8 mouse cellular contexts compared by ENCODE assay signal in genomic region chr2:32153041-32153790, GRCm38 (mm10). TPM values are rescaled to one million over a fixed set of nuclear protein-coding genes. Genes with fewer than 3 reads are reported as not detected.
DNase-seq lines count a peak whose midpoint lies in the region; ATAC-seq and TF ChIP-seq lines count a peak whose summit lies in the region.

No protein-coding gene starts in this region.

- DNase-seq in 416B (ENCODE audit: low read depth) (peak; percentile 61), ES-E14 (ENCODE audit: low read depth, low spot score) (no peak)
- DNase-seq in forebrain, embryonic 10.5 days (ENCODE audit: extremely low spot score, low spot score): no peak
- peak; percentile 78 to 82 for DNase-seq in lung, adult 18-20 months
- DNase-seq in layer of hippocampus, adult 8-10 months (ENCODE audit: low spot score in 2 of 2): no peak
- no peak for DNase-seq in adrenal gland, adult 18-20 months (ENCODE audit: low spot score in 2 of 2)

- H3K36me3 ChIP-seq in ES-E14 (ENCODE audit: control insufficient read depth, insufficient read depth, low read length, poor library complexity, severe bottlenecking): no peaks in the 10 kb centered on the region
- peaks cover 6% of the 10 kb centered on the region; the same call in 1 of the 2 replicates for H3K36me3 ChIP-seq in forebrain, embryonic 10.5 days (replicated peaks)
- no peaks in the 10 kb centered on the region for H3K36me3 ChIP-seq in intestine, postnatal 0 days (ENCODE audit: control insufficient read depth, insufficient read depth)
- H3K36me3 ChIP-seq in stomach, embryonic 14.5 days (ENCODE audit: control insufficient read depth, insufficient read depth, low read length): no peaks in the 10 kb centered on the region

- TF ChIP-seq CTCF in intestine, postnatal 0 days (IDR thresholded peaks at IDR 0.05; ENCODE audit: low read depth): no peak

- peak overlapping the region; percentile 60 for H3K9ac ChIP-seq in ES-E14 (ENCODE audit: insufficient read depth, low read depth, low read length, poor library complexity, severe bottlenecking)
- peak overlapping the region; percentile 95 for H3K9ac ChIP-seq in intestine, postnatal 0 days (ENCODE audit: low read depth, low read length)
- H3K9ac ChIP-seq in stomach, embryonic 14.5 days (replicated peaks; ENCODE audit: low read depth, low read length): peak overlapping the region; percentile 100

- peak overlapping the region; percentile 70 for H3K4me2 ChIP-seq in intestine, postnatal 0 days (replicated peaks; ENCODE audit: low read depth)
- peak overlapping the region; percentile 93 for H3K4me2 ChIP-seq in stomach, embryonic 14.5 days (replicated peaks; ENCODE audit: low read depth, low read length)

- WGBS in forebrain, embryonic 10.5 days: 14% methylated on average over 13 of the region's 13 CpGs
- 14% methylated on average over 13 of the region's 13 CpGs for WGBS in intestine, postnatal 0 days
- WGBS in stomach, embryonic 14.5 days: 5% methylated on average over 13 of the region's 13 CpGs

- peaks cover 11 to 33% of the 10 kb centered on the region in 2 experiments for H3K4me1 ChIP-seq in ES-E14 (ENCODE audit: control insufficient read depth in 2 of 2, insufficient read depth in 2 of 2, low read length in 2 of 2, poor library complexity in 1 of 2)
- peaks cover 74% of the 10 kb centered on the region for H3K4me1 ChIP-seq in forebrain, embryonic 10.5 days
- H3K4me1 ChIP-seq in intestine, postnatal 0 days (replicated peaks; ENCODE audit: control insufficient read depth, insufficient read depth, low read length): peaks cover 29% of the 10 kb centered on the region
- peaks cover 56% of the 10 kb centered on the region for H3K4me1 ChIP-seq in stomach, embryonic 14.5 days (ENCODE audit: control insufficient read depth, insufficient read depth, low read length)

- H3K27me3 ChIP-seq in forebrain, embryonic 10.5 days (ENCODE audit: poor library complexity, severe bottlenecking): no peaks in the 10 kb centered on the region
- H3K27me3 ChIP-seq in intestine, postnatal 0 days (replicated peaks; ENCODE audit: control insufficient read depth, insufficient read depth, low read length): no peaks in the 10 kb centered on the region
- no peaks in the 10 kb centered on the region for H3K27me3 ChIP-seq in stomach, embryonic 14.5 days (ENCODE audit: control insufficient read depth, insufficient read depth, low read length)

- no peaks in the 10 kb centered on the region for H3K9me3 ChIP-seq in ES-E14 (ENCODE audit: control insufficient read depth, insufficient read depth, low read depth, low read length)
- no peaks in the 10 kb centered on the region for H3K9me3 ChIP-seq in forebrain, embryonic 10.5 days
- H3K9me3 ChIP-seq in intestine, postnatal 0 days (ENCODE audit: control insufficient read depth): no peaks in the 10 kb centered on the region
- H3K9me3 ChIP-seq in stomach, embryonic 14.5 days (ENCODE audit: control insufficient read depth, low read depth, low read length): no peaks in the 10 kb centered on the region

- peak overlapping the region; percentile 66 for H3K27ac ChIP-seq in ES-E14 (ENCODE audit: insufficient read depth, low read depth, low read length, poor library complexity, severe bottlenecking)
- H3K27ac ChIP-seq in forebrain, embryonic 10.5 days: peak overlapping the region; percentile 100
- H3K27ac ChIP-seq in intestine, postnatal 0 days (ENCODE audit: low read depth, low read length): peak overlapping the region; percentile 94
- H3K27ac ChIP-seq in stomach, embryonic 14.5 days (ENCODE audit: low read length): peak overlapping the region; percentile 99

- peak overlapping the region; percentile 68 to 93 for H3K4me3 ChIP-seq in ES-E14 (ENCODE audit: insufficient read depth in 1 of 2, low read depth in 1 of 2, low read length in 2 of 2, poor library complexity in 1 of 2, severe bottlenecking in 1 of 2)
- peak overlapping the region; percentile 97 for H3K4me3 ChIP-seq in forebrain, embryonic 10.5 days
- peak overlapping the region; percentile 67 for H3K4me3 ChIP-seq in intestine, postnatal 0 days (ENCODE audit: low read depth, low read length)
- H3K4me3 ChIP-seq in stomach, embryonic 14.5 days (ENCODE audit: low read depth, low read length): peak overlapping the region; percentile 75

- ATAC-seq in intestine, postnatal 0 days: peak; percentile 17; the same call in 1 of the 2 replicates
- no peak for ATAC-seq in stomach, embryonic 14.5 days (ENCODE audit: insufficient number of reproducible peaks, insufficient read depth, low FRiP score, low read depth)

- in situ Hi-C loops in ES-E14 (cut with MboI; ENCODE audit: low sequenced_read_pairs in 2 of 2, unreplicated experiment in 2 of 2): no loop called here

TF ChIP-seq in ES-E14, 5 proteins besides CTCF, POLR2A, EP300 and RAD21:
- TF ChIP-seq ZC3H11A (IDR thresholded peaks at IDR 0.05; ENCODE audit: borderline replicate concordance, low read depth, low read length) (no peak), CHD2 (IDR thresholded peaks at IDR 0.05; ENCODE audit: low read depth, low read length) (no peak), HCFC1 (IDR thresholded peaks at IDR 0.05; ENCODE audit: borderline replicate concordance, insufficient read depth, low read length) (no peak), ZNF384 (IDR thresholded peaks at IDR 0.05; ENCODE audit: low read depth, low read length) (no peak), MAFK (IDR thresholded peaks at IDR 0.05; ENCODE audit: insufficient read depth, low read depth, low read length) (no peak)

RNA-seq across cellular contexts. Expression of gene Prrc2b, which starts 2.3 kb away (rescaled TPM):
- total RNA-seq in ES-E14 (2012; rRNA removed): 75.1 and 88.5 TPM in 2 replicates
- 48.2 and 50.1 TPM in 2 replicates for polyA plus RNA-seq in forebrain, embryonic 10.5 days (2016; fragmentation: Nextera tagmentation; extraction: Ambion mirVana)
- polyA plus RNA-seq in intestine, postnatal 0 days (2015; fragmentation: Nextera tagmentation; extraction: Ambion mirVana): 17.7 and 18.9 TPM in 2 replicates
- polyA plus RNA-seq in stomach, embryonic 14.5 days (2014; fragmentation: Nextera tagmentation; extraction: Ambion mirVana): 54.2 and 59.8 TPM in 2 replicates
- total RNA-seq in layer of hippocampus, adult 8-10 months (2022): 100 to 1,000 TPM; 266 to 288 (median 278) TPM
- total RNA-seq in adrenal gland, adult 18-20 months (2021): 100 to 1,000 TPM in 1 of 2 experiments, 10 to 100 TPM in 1; 94.4 to 102 TPM

RNA-seq across cellular contexts. Expression of gene Plpp7, which starts 57.9 kb away (rescaled TPM):
- total RNA-seq in ES-E14 (2012; rRNA removed): 1.4 and 4.3 TPM in 2 replicates
- 4.8 and 5.3 TPM in 2 replicates for polyA plus RNA-seq in forebrain, embryonic 10.5 days (2016; fragmentation: Nextera tagmentation; extraction: Ambion mirVana)
- 3.1 and 3.8 TPM in 2 replicates for polyA plus RNA-seq in intestine, postnatal 0 days (2015; fragmentation: Nextera tagmentation; extraction: Ambion mirVana)
- polyA plus RNA-seq in stomach, embryonic 14.5 days (2014; fragmentation: Nextera tagmentation; extraction: Ambion mirVana): 3.3 and 4.5 TPM in 2 replicates
- 10 to 100 TPM; 21.2 to 24.0 (median 23.4) TPM for total RNA-seq in layer of hippocampus, adult 8-10 months (2022)
- 1 to 10 TPM; 5.4 to 6.6 TPM for total RNA-seq in adrenal gland, adult 18-20 months (2021)

Comparison
In these comparisons a context has a peak if more than half of its experiments do, and no peak if none do; other contexts are left out.
1. DNase-seq: peak in 416B (single experiment) and lung, adult 18-20 months (2 of 2); none in ES-E14 (single experiment), forebrain, embryonic 10.5 days (single experiment), layer of hippocampus, adult 8-10 months (0 of 2) and adrenal gland, adult 18-20 months (0 of 2).
2. Peak in every context shown above with its lines, with median percentiles within 50 percentile points of each other: H3K27ac ChIP-seq, H3K4me3 ChIP-seq and H3K9ac ChIP-seq.